Mouse (Mus musculus): ENCODE data around the gene Msi2. TPM values are rescaled to one million over a fixed set of nuclear protein-coding genes. Genes with fewer than 3 reads are reported as not detected.

Msi2 gene
- total and polyA plus RNA-seq, 2 experiments from 2014 or later, result 33.0 to 170 TPM

DNA sequence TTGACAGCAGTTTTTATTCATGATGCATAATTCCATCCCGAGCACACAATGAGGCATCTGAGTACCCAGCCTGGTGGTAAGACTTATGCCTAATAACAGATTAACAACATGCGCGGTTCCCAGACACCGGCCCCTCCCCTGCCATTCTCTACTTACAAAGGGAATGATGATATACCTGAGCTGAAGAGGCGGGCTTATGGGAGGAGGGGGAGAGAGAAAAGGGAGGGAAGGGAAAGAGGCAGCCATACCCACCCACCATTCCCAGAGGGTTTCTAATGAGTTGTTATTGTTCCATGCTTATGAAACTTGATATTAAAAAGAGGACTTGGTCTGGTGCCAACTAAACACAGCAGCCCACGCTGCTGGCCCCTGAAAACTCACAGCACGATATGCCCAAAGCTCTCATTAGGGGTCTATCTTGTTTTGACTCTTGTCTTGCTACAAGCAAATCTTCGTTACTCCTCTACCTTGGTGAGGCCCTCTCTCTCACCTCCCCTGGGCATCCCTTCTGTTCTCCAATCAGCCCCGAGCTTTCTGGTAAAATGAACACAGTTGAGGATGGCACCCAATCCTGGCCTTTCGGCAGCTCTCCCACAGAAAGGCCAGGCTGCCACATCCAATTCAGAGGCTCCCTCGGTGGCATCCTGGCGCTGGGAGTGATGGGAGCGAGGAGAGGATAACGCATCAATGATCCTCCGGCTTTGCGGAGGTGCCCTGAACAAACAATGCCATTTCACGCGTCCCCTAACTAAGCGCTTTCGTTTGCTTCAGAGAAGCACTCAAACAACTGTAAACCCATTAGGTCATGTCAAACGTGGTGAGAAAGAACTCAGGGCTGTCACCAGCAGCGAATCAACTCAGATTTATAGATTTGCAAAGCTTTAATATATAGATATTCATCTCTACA, 286.7 kb downstream of the Msi2 start:
- no peak overlapping the region for H3K4me2 ChIP-seq (ENCODE audit: low read depth, low read length)
- H3K27me3 ChIP-seq (ENCODE audit: insufficient read depth, low read length), result no peaks in the 10 kb centered on the region
- H3K27ac ChIP-seq, result peak overlapping the region; percentile 9; the same call in 1 of the 2 replicates
- H3K36me3 ChIP-seq (ENCODE audit: insufficient read depth, low read length), result no peaks in the 10 kb centered on the region
- DNase-seq (ENCODE audit: low spot score), result peak; percentile 42
- H3K9me3 ChIP-seq (ENCODE audit: low read length), result no peaks in the 10 kb centered on the region
- 26% methylated on average over 22 of the region's 22 CpGs for WGBS
- TF ChIP-seq CTCF (IDR thresholded peaks at IDR 0.05; ENCODE audit: low read depth), result no peak
- no peak for ATAC-seq
- no peak overlapping the region for H3K4me3 ChIP-seq (ENCODE audit: low read length)
- H3K4me1 ChIP-seq (ENCODE audit: insufficient read depth, low read length), result peaks cover 34% of the 10 kb centered on the region
- H3K9ac ChIP-seq (replicated peaks; ENCODE audit: low read length), result no peak overlapping the region

DNA sequence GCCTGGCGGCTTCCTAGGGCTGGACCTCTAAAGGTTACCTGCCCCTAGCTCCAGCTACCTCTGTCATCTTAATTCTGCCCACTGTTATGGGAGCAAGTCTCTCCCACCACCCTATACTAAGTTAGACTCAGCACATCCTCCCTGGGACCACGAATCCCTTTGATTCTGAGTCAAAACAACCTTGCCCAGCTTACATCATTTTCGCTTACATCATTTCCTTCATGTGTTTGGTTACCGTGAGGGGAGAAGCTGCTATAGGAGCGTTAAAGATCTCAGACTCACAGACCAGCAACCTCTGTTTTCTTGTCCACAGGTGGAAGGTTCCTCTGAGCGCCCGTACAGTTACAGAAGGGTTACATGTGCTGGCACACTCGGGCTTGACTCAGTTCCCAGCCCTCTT, 288.0 kb downstream of the Msi2 start:
- WGBS, result 84% methylated on average over 8 of the region's 8 CpGs
- Histone ChIP-seq H3K4me3 (ENCODE audit: low read length) (no peak overlapping the region), H3K4me1 (ENCODE audit: insufficient read depth, low read length) (peaks cover 33% of the 10 kb centered on the region), H3K9me3 (ENCODE audit: low read length) (no peaks in the 10 kb centered on the region), H3K9ac (replicated peaks; ENCODE audit: low read length) (no peak overlapping the region), H3K27ac (no peak overlapping the region), H3K4me2 (ENCODE audit: low read depth, low read length) (no peak overlapping the region), H3K36me3 (ENCODE audit: insufficient read depth, low read length) (no peaks in the 10 kb centered on the region), H3K27me3 (ENCODE audit: insufficient read depth, low read length) (no peaks in the 10 kb centered on the region)
- TF ChIP-seq CTCF (IDR thresholded peaks at IDR 0.05; ENCODE audit: low read depth), result no peak
- ATAC-seq, result no peak
- no peak for DNase-seq (ENCODE audit: low spot score)

DNA sequence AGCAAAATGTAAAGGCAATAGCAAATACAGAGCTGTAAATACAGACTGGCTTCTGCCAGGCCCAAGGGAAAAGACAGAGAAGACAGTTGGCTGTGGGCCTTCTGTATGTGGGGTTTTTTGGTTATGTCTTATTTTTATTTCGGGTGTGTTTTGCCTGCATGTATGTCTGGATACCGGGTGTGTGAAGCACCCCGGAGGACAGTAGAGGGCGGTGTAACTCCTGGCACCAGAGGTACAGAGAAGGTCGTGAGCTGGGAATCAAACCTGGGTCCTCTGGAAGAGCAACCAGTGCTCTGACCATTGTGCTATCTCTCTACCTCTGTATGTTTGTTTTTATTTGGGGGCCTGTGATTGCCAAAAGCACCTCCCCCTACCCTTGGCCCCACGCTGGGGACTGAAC, 288.6 kb downstream of the Msi2 start:
- Histone ChIP-seq H3K27me3 (ENCODE audit: insufficient read depth, low read length) (no peaks in the 10 kb centered on the region), H3K4me3 (ENCODE audit: low read length) (no peak overlapping the region), H3K4me2 (ENCODE audit: low read depth, low read length) (no peak overlapping the region), H3K4me1 (ENCODE audit: insufficient read depth, low read length) (peaks cover 37% of the 10 kb centered on the region), H3K36me3 (ENCODE audit: insufficient read depth, low read length) (no peaks in the 10 kb centered on the region), H3K9me3 (ENCODE audit: low read length) (no peaks in the 10 kb centered on the region), H3K27ac (no peak overlapping the region; the same call in 1 of the 2 replicates), H3K9ac (replicated peaks; ENCODE audit: low read length) (no peak overlapping the region)
- DNase-seq (ENCODE audit: low spot score) (no peak), ATAC-seq (no peak)
- peak; percentile 29 for TF ChIP-seq CTCF (IDR thresholded peaks at IDR 0.05; ENCODE audit: low read depth)
- 95% methylated on average over 6 of the region's 6 CpGs for WGBS

DNA sequence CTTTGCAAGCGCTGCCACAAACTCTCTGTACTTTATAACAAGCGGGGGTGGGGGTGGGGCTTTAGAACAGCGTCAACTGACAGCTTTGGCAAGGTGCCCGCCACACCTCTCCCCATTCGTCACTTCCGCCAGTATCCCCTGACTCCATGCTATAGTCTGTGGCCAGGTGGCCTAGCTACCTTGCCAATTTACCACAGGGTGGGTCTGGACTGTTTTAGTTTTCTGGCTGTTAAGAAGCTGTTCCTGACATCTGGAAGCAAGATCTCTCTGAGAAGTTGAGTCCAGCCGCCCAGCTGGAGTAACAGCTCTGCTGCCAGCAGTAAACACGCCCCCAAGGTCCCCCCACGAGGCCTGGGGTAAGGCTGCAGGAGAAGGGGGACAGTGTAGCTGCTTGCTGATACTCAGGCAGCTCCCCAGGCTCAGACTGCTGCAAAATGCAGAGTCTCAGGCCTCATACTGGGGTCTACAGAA, 292.6 kb downstream of the Msi2 start:
- ATAC-seq, result no peak
- no peak overlapping the region for H3K4me3 ChIP-seq (ENCODE audit: low read length)
- no peaks in the 10 kb centered on the region for H3K27me3 ChIP-seq (ENCODE audit: insufficient read depth, low read length)
- H3K36me3 ChIP-seq (ENCODE audit: insufficient read depth, low read length), result no peaks in the 10 kb centered on the region
- no peak overlapping the region for H3K4me2 ChIP-seq (ENCODE audit: low read depth, low read length)
- 32% methylated on average over 9 of the region's 9 CpGs for WGBS
- no peaks in the 10 kb centered on the region for H3K9me3 ChIP-seq (ENCODE audit: low read length)
- TF ChIP-seq CTCF (IDR thresholded peaks at IDR 0.05; ENCODE audit: low read depth), result no peak
- peaks cover 48% of the 10 kb centered on the region for H3K4me1 ChIP-seq (ENCODE audit: insufficient read depth, low read length)
- no peak overlapping the region for H3K9ac ChIP-seq (replicated peaks; ENCODE audit: low read length)
- DNase-seq (ENCODE audit: low spot score), result peak; percentile 64
- H3K27ac ChIP-seq, result peak overlapping the region; percentile 58

DNA sequence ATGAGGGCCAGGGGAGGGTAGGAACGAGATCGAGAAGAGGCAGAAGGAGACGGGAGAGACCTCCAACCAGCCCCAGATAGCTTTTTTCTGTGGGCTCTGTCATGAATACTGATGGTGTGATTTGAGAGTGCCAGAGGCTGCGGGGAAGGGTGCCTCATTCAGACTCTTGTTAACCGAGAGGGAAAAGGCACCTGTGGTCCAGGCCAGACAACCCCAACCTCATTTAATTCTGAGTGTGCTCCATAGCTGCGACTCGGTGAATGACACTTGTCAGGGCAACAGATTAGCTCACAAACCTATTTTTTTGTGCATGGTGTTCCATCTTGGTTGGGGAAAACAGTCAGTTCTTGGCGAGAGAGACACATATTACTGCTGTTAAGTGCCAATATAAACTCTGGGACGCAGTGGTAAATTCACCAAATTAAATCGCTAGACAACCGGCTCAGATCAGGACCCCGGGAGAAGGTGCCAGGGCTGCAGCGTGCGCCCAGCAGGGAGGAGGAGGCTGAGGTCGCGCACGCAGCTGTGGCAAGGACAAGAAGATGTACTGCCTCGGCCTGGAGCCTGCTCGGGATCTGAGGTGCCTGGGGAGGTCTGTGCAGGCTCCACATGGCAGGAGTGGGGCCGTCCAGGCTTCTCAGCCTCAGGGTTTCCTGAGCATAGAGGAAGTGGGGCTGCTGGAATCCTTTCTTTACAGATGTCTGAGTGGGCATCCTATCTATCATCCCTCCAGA, 294.1 kb downstream of the Msi2 start:
- no peak for TF ChIP-seq CTCF (IDR thresholded peaks at IDR 0.05; ENCODE audit: low read depth)
- no peak overlapping the region for H3K4me3 ChIP-seq (ENCODE audit: low read length)
- no peak overlapping the region for H3K9ac ChIP-seq (replicated peaks; ENCODE audit: low read length)
- 19% methylated on average over 20 of the region's 20 CpGs for WGBS
- no peak overlapping the region for H3K4me2 ChIP-seq (ENCODE audit: low read depth, low read length)
- H3K9me3 ChIP-seq (ENCODE audit: low read length), result no peaks in the 10 kb centered on the region
- ATAC-seq (no peak), DNase-seq (ENCODE audit: low spot score) (no peak)
- H3K27ac ChIP-seq, result peak overlapping the region; percentile 60
- no peaks in the 10 kb centered on the region for H3K27me3 ChIP-seq (ENCODE audit: insufficient read depth, low read length)
- H3K4me1 ChIP-seq (ENCODE audit: insufficient read depth, low read length), result peaks cover 43% of the 10 kb centered on the region
- H3K36me3 ChIP-seq (ENCODE audit: insufficient read depth, low read length), result no peaks in the 10 kb centered on the region

DNA sequence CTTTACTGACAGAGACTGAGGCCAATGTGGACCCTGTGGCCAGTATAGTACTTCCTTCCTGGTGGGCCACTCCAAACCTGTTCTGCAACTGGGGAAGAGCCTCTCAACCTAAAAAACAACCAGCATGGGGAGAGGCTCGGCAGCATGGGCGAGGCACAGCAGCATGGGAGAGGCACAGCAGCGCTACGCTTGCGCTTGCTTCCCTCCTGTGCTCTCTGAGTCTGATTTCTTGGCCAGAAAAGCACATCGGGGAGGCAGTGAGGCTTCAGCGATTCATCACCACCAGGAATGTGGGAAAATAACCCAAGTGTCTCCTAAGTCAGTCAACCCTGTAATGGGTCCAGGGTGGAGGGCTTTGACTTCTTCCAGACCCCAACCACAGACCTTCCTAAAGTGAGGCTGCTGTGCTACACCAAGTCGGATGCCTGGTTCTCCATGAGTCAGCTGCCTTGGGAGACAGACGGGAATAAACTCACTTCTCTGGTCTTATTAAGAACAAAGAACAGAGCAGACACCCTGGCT, 297.2 kb downstream of the Msi2 start:
- Histone ChIP-seq H3K4me2 (ENCODE audit: low read depth, low read length) (no peak overlapping the region), H3K27ac (peak overlapping the region; percentile 54; the same call in 1 of the 2 replicates), H3K9ac (replicated peaks; ENCODE audit: low read length) (no peak overlapping the region), H3K36me3 (ENCODE audit: insufficient read depth, low read length) (no peaks in the 10 kb centered on the region), H3K4me1 (ENCODE audit: insufficient read depth, low read length) (peaks cover 35% of the 10 kb centered on the region), H3K27me3 (ENCODE audit: insufficient read depth, low read length) (no peaks in the 10 kb centered on the region), H3K9me3 (ENCODE audit: low read length) (no peaks in the 10 kb centered on the region), H3K4me3 (ENCODE audit: low read length) (no peak overlapping the region)
- no peak for ATAC-seq
- no peak for TF ChIP-seq CTCF (IDR thresholded peaks at IDR 0.05; ENCODE audit: low read depth)
- DNase-seq (ENCODE audit: low spot score), result no peak
- 26% methylated on average over 9 of the region's 9 CpGs for WGBS
